In genomic region chr7:136220245-136221167, GRCm38 (mm10) we compare ENCODE assay signal across 12 mouse cellular contexts.
DNase-seq lines count a peak whose midpoint lies in the region; ATAC-seq and TF ChIP-seq lines count a peak whose summit lies in the region.
"Had no signal": no experiment of that assay in that cellular context is flagged by ENCODE, and none has a peak within 500 bp of the region (broad histone marks: within the 10 kb centered on the region; RNA-seq: fewer than 3 reads in every experiment).

No protein-coding gene starts in this region.

- 40% methylated on average over 5 of the region's 5 CpGs for WGBS in embryonic facial prominence, embryonic 14.5 days
- WGBS in hindbrain, embryonic 16.5 days: 21% methylated on average over 5 of the region's 5 CpGs
- WGBS in midbrain, postnatal 0 days: 16% methylated on average over 5 of the region's 5 CpGs

- no peak overlapping the region for H3K4me2 ChIP-seq in embryonic facial prominence, embryonic 14.5 days (ENCODE audit: low read depth, low read length)
- H3K4me2 ChIP-seq in hindbrain, embryonic 16.5 days (ENCODE audit: low read length): peak overlapping the region; percentile 19; the same call in 1 of the 2 replicates
- no peak overlapping the region for H3K4me2 ChIP-seq in midbrain, postnatal 0 days (ENCODE audit: low read depth, low read length, poor library complexity, severe bottlenecking)
- H3K4me2 ChIP-seq: embryonic facial prominence, embryonic 15.5 days; liver, embryonic 15.5 days had no signal

- H3K9ac ChIP-seq in embryonic facial prominence, embryonic 14.5 days (ENCODE audit: low read depth, low read length): no peak overlapping the region
- no peak overlapping the region for H3K9ac ChIP-seq in hindbrain, embryonic 16.5 days (ENCODE audit: low read depth, low read length)
- no peak overlapping the region for H3K9ac ChIP-seq in midbrain, postnatal 0 days (replicated peaks; ENCODE audit: low read length, poor library complexity, severe bottlenecking)
- H3K9ac ChIP-seq: embryonic facial prominence, embryonic 15.5 days; liver, embryonic 15.5 days had no signal

- H3K36me3 ChIP-seq in embryonic facial prominence, embryonic 14.5 days (ENCODE audit: control insufficient read depth, insufficient read depth, low read length): no peaks in the 10 kb centered on the region
- H3K36me3 ChIP-seq in hindbrain, embryonic 16.5 days (ENCODE audit: control insufficient read depth, insufficient read depth, low read length): no peaks in the 10 kb centered on the region
- no peaks in the 10 kb centered on the region for H3K36me3 ChIP-seq in midbrain, postnatal 0 days (ENCODE audit: insufficient read depth, low read length)
- H3K36me3 ChIP-seq: embryonic facial prominence, embryonic 15.5 days; liver, embryonic 15.5 days had no signal

- no peak; the same call in 1 of the 2 replicates for TF ChIP-seq CTCF in midbrain, postnatal 0 days (IDR thresholded peaks at IDR 0.05)

- H3K4me1 ChIP-seq in embryonic facial prominence, embryonic 14.5 days (ENCODE audit: control insufficient read depth, insufficient read depth, low read length): peaks cover 5% of the 10 kb centered on the region; the same call in 1 of the 2 replicates
- H3K4me1 ChIP-seq in hindbrain, embryonic 16.5 days (ENCODE audit: control insufficient read depth, insufficient read depth, low read depth, low read length): peaks cover 16% of the 10 kb centered on the region
- H3K4me1 ChIP-seq in midbrain, postnatal 0 days (ENCODE audit: insufficient read depth, low read length): peaks cover 10% of the 10 kb centered on the region; the same call in 1 of the 2 replicates
- H3K4me1 ChIP-seq: liver, embryonic 15.5 days had no signal

- DNase-seq in embryo, embryonic 10.5 days (ENCODE audit: low spot score): peak; percentile 71
- peak; percentile 59 for DNase-seq in embryonic facial prominence, embryonic 14.5 days (ENCODE audit: low spot score)
- peak; percentile 72 for DNase-seq in midbrain, postnatal 0 days (ENCODE audit: low spot score)
- no peak for DNase-seq in thymus, postnatal 4 days
- DNase-seq in urinary bladder, postnatal 10 days (ENCODE audit: low spot score): no peak
- no peak for DNase-seq in layer of hippocampus, adult 18-20 months (ENCODE audit: low spot score in 2 of 2)
- DNase-seq: cerebellum, adult 11 months; layer of hippocampus, postnatal 36 days; right cerebral cortex, postnatal 14 days had no signal

- H3K27me3 ChIP-seq in embryonic facial prominence, embryonic 14.5 days (replicated peaks; ENCODE audit: control insufficient read depth, insufficient read depth, low read length): 0 out of 2 replicates have a peak, but pooled peaks cover 3% of the 10 kb centered on the region
- no peaks in the 10 kb centered on the region for H3K27me3 ChIP-seq in hindbrain, embryonic 16.5 days (replicated peaks; ENCODE audit: control insufficient read depth, insufficient read depth, low read length)
- H3K27me3 ChIP-seq in midbrain, postnatal 0 days (ENCODE audit: insufficient read depth, low read length): no peaks in the 10 kb centered on the region
- H3K27me3 ChIP-seq: liver, embryonic 15.5 days had no signal

- H3K9me3 ChIP-seq in embryonic facial prominence, embryonic 14.5 days (ENCODE audit: control insufficient read depth, low read length): no peaks in the 10 kb centered on the region
- H3K9me3 ChIP-seq in hindbrain, embryonic 16.5 days (ENCODE audit: control insufficient read depth, low read length): no peaks in the 10 kb centered on the region
- no peaks in the 10 kb centered on the region for H3K9me3 ChIP-seq in midbrain, postnatal 0 days (ENCODE audit: low read length)
- H3K9me3 ChIP-seq: embryonic facial prominence, embryonic 15.5 days; liver, embryonic 15.5 days had no signal

- H3K4me3 ChIP-seq in embryonic facial prominence, embryonic 14.5 days (ENCODE audit: low read depth, low read length): no peak overlapping the region
- H3K4me3 ChIP-seq in hindbrain, embryonic 16.5 days (ENCODE audit: low read length): no peak overlapping the region
- H3K4me3 ChIP-seq in midbrain, postnatal 0 days (ENCODE audit: low read depth, low read length): no peak overlapping the region
- H3K4me3 ChIP-seq: embryonic facial prominence, embryonic 15.5 days; liver, embryonic 15.5 days had no signal

- ATAC-seq in embryonic facial prominence, embryonic 14.5 days (ENCODE audit: low read depth): peak; percentile 56; the same call in 1 of the 2 replicates
- peak; percentile 74 for ATAC-seq in hindbrain, embryonic 16.5 days
- peak; percentile 34; the same call in 1 of the 2 replicates for ATAC-seq in midbrain, postnatal 0 days (ENCODE audit: low FRiP score)

- no peak overlapping the region for H3K27ac ChIP-seq in embryonic facial prominence, embryonic 14.5 days (replicated peaks; ENCODE audit: low read depth, low read length)
- peak overlapping the region; percentile 63; the same call in 1 of the 2 replicates for H3K27ac ChIP-seq in hindbrain, embryonic 16.5 days (ENCODE audit: low read depth, low read length)
- H3K27ac ChIP-seq in midbrain, postnatal 0 days (ENCODE audit: low read depth, low read length): peak overlapping the region; percentile 47
- H3K27ac ChIP-seq: embryonic facial prominence, embryonic 15.5 days; liver, embryonic 15.5 days had no signal

Comparison
In these comparisons a context has a peak if more than half of its experiments do, and no peak if none do; other contexts are left out.
1. DNase-seq: peak in embryo, embryonic 10.5 days (single experiment), embryonic facial prominence, embryonic 14.5 days (single experiment) and midbrain, postnatal 0 days (single experiment); none in thymus, postnatal 4 days (single experiment), urinary bladder, postnatal 10 days (single experiment) and layer of hippocampus, adult 18-20 months (0 of 2).
2. Peak in every context shown above with its lines, with median percentiles within 50 percentile points of each other: ATAC-seq.